Mouse (Mus musculus) small intestine, adult 2 months (tissue): ENCODE results near the gene Trip6. TPM values are rescaled to one million over a fixed set of nuclear protein-coding genes. Genes with fewer than 3 reads are reported as not detected.

Experiments used
- H3K27ac ChIP-seq: fragments of 200-500 bp; 2 replicates; pipeline ENCODE4 v1.5.1; 2012; ENCODE audit warnings: low read depth, low read length, control low read depth, inconsistent platforms; ENCODE audit not compliant: insufficient read depth
- H3K27me3 ChIP-seq: fragments of 200-500 bp; 2 replicates; pipeline ENCODE4 v1.6.1; 2012; ENCODE audit warnings: mild to moderate bottlenecking, moderate library complexity, low read length, inconsistent platforms; ENCODE audit not compliant: control insufficient read depth, insufficient read depth
- H3K36me3 ChIP-seq: fragments of 200-500 bp; 2 replicates; pipeline ENCODE4 v1.6.1; 2012; ENCODE audit warnings: mild to moderate bottlenecking, low read length, control low read depth, inconsistent platforms; ENCODE audit not compliant: control insufficient read depth, insufficient read depth
- H3K4me1 ChIP-seq: fragments of 200-500 bp; 2 replicates; pipeline ENCODE4 v1.6.1; 2012; ENCODE audit warnings: low read length, inconsistent platforms, mixed read lengths; ENCODE audit not compliant: control insufficient read depth, insufficient read depth, insufficient read length
- H3K4me3 ChIP-seq: fragments of 200-500 bp; 2 replicates; pipeline ENCODE4 v1.5.1; 2012; ENCODE audit warnings: low read depth, mild to moderate bottlenecking, control low read depth, inconsistent platforms, low read length, moderate library complexity
- CTCF ChIP-seq: fragments of 200-500 bp; IDR thresholded peaks from 2 replicates; pipeline ENCODE4 v1.5.1; 2012; ENCODE audit warnings: low read depth, mild to moderate bottlenecking, control low read depth, inconsistent platforms, low read length, moderate library complexity, mixed read lengths; ENCODE audit not compliant: insufficient replicate concordance, insufficient read length; ENCODE audit errors: extremely low read depth
- POLR2A ChIP-seq: fragments of 200-500 bp; IDR thresholded peaks from 2 replicates; pipeline ENCODE4 v1.6.1; 2012; ENCODE audit warnings: low read depth, mild to moderate bottlenecking, control low read depth, inconsistent platforms, low read length, moderate library complexity
- WGBS: fragments of 180-500 bp; shearing (Covaris S2); methylation state at CpG from one replicate; pipeline ENCODE4 v1.1.7; 2018; 5-methylcytosine and 5-hydroxymethylcytosine counted together
- polyA plus RNA-seq: library from polyadenylated mRNA; depleted of rRNA; stranded (reverse); fragments of >200 nt; gene quantifications from 2 replicates; pipeline ENCODE4 v1.2.3, GENCODE M21; 2012

Trip6 gene
- polyA plus RNA-seq, 1 experiment, result 8.2 TPM

DNA sequence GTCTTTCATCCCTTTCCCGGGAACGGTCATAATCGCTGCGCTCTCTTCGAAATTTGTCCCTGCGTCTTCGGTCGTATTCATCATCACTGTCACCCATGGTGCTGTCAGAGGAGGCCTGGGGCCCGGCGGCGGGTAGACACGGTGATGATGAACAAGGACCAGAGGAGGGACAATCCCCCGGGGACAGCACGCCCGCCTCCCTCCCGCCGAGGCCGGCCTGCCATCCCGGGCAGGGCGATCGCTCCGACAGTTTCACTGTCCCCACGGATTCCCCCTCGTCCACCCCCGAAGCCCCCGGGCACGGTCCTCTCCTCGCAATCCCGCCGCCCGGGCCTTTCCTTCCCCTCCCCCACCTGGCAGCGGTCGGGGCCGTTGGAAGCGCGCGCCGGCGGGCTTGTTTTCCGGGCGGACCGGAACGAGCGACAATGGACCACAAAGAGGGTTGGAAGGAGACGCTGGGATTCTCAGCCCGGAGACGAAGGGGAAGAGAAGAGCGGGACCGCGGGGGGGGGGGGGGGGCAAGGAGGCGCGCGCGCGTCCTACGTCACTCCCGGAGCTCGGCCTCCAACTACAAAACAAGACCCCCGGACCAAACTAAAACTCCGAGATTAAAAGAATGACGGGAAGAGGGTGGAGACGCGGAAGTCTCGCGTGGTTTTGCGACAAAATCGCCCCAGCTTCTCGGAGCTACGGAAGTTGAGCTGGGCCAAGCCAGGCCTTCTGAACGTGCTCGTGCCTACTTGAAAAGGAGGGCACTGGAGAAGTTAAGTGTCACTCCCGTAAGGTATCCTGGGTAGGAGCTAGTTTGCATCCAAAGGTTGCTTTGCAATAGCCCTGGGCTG lies 6.9 kb downstream of the Trip6 start, which contains the start of gene Srrt:
Gene Srrt, minus strand, starts transcription at position 604 of the 842 bp plus-strand sequence.
- Histone ChIP-seq H3K4me3 (peak within 1 kb of the TSS; percentile 81), H3K27me3 (no peaks in the 10 kb centered on the region), H3K36me3 (peaks cover 18% of the 10 kb centered on the region), H3K4me1 (peaks cover 7% of the 10 kb centered on the region; the same call in 1 of the 2 replicates), H3K27ac (peak within 1 kb of the TSS; percentile 74)
- no peak; the same call in 1 of the 2 replicates for TF ChIP-seq POLR2A
- TF ChIP-seq CTCF, result no peak
- under 1% methylated on average over 68 of the region's 72 CpGs for whole genome bisulfite sequencing

DNA sequence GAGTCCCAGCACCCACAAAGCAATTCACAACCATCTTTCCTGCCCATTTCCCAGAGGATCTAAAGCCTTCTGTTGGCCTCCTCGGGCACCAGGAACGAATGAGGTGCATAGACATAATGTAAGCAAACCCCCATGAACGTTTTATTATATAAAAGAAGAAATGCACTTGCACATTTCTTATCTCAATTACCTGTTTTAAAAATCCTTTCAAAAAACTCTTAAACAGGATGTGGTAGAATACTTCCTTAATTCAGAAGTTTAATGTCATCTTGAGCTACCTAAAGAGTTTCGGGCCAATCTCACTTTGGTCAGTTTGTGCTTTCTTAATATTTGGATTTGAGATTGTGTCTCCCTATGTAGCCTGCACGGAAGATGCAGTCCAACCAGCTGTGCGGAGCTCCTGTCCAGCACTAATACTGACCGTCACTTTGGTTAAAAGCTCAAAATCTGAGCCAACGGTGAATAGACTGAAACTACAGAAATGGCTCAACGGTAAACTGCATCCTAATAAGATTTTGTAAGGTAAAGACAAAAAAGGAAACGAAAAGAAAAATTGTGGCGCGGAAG lies 7.7 kb downstream of the Trip6 start:
- H3K36me3 ChIP-seq, result peaks cover 26% of the 10 kb centered on the region
- H3K4me1 ChIP-seq, result peaks cover 7% of the 10 kb centered on the region; the same call in 1 of the 2 replicates
- H3K27ac ChIP-seq, result peak overlapping the region; percentile 14; the same call in 1 of the 2 replicates
- no peaks in the 10 kb centered on the region for H3K27me3 ChIP-seq
- TF ChIP-seq CTCF, result no peak
- no peak for TF ChIP-seq POLR2A
- WGBS, result 3% methylated on average over 12 of the region's 12 CpGs
- peak overlapping the region; percentile 81 for H3K4me3 ChIP-seq

DNA sequence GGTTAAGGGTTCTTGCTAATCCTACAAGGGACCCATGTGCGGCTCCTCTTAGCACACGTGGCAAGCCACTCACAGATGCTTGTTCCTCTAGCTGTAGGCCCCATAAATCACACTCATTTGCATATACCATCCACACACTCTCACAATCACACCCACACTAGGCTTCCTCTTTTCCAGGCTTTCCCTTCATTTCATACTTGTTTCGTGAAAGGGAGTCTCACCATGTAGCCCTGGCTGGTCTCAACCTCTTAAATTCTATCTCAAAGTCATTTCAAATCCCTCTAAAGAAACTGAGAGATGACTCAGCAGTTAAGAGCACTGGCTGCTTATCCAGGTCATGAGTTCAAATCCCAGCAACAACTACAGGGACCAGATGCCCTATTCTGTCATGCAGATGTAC lies 8.4 kb downstream of the Trip6 start:
- H3K4me3 ChIP-seq, result no peak overlapping the region

DNA sequence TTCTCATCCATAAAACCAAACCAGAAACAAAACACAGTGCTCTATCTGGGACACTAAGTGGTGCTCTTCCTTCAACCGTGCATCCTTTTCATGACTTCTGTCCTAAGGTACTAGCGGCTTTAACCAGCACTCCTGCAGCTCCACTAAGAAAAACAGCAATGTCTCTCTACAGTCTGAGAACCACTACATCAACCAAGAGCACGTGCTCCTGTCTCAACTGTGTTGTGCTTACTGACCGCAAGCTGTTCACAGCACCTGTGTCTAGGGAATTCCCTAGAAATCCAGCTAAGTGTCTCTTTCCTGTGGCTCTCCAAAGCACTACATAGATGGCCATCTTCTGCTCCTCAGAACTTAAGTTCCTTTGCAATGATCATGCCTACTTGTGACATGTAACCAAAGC lies 9.4 kb downstream of the Trip6 start:
- Histone ChIP-seq H3K4me1 (peaks cover 7% of the 10 kb centered on the region; the same call in 1 of the 2 replicates), H3K36me3 (peaks cover 43% of the 10 kb centered on the region), H3K4me3 (no peak overlapping the region), H3K27me3 (no peaks in the 10 kb centered on the region), H3K27ac (no peak overlapping the region)
- TF ChIP-seq CTCF (no peak), POLR2A (no peak)
- WGBS, result 59% methylated on average over 4 of the region's 4 CpGs

More for the DNA sequence above, 8.4 kb downstream of the Trip6 start:
- Histone ChIP-seq H3K27me3 (no peaks in the 10 kb centered on the region), H3K4me1 (peaks cover 7% of the 10 kb centered on the region; the same call in 1 of the 2 replicates), H3K27ac (no peak overlapping the region), H3K36me3 (peaks cover 33% of the 10 kb centered on the region)
- no peak for TF ChIP-seq CTCF
- WGBS, result 44% methylated on average over 3 of the region's 3 CpGs

DNA sequence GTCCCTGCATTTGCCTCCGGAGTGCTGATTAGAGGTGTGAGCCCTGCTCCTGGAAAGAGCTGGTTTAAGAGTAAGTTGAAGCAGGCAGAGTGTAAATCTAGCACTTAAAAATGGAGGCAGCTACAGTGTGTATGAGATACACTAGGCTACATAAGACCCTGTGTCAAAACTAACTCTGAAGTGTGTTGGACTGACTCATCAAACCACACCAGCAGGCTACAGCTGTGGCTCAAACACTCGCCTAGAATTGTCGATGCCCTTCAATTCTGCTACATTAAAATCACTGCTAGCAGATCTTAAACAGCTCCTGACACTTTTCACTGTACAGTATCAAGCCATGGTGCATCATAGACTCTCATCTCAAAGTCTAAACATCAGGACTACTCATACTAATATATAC lies 10.0 kb downstream of the Trip6 start:
- Histone ChIP-seq H3K4me3 (no peak overlapping the region), H3K27ac (no peak overlapping the region), H3K27me3 (no peaks in the 10 kb centered on the region), H3K36me3 (peaks cover 47% of the 10 kb centered on the region), H3K4me1 (peaks cover 7% of the 10 kb centered on the region; the same call in 1 of the 2 replicates)
- TF ChIP-seq CTCF (no peak), POLR2A (no peak)
- 52% methylated on average over 3 of the region's 3 CpGs for WGBS

DNA sequence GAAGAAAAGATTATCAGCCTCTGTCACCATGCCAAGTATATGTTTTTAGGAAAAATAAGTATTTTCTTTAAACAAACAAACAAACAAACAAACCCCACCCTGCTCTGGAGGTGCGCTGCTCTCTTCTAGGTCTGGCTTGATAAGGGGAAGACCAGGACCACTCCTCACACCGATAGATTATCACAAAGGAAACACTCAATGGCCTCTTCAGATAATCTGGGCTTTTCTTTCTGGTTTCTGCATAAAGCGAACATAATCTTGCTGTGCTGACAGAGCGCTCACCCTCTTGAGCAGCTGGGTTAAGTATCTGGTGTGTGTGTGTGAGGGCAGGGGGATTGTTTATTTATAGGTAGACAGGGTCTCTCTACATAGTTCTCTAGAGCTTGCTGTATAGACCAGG lies 10.6 kb downstream of the Trip6 start:
- 81% methylated on average over 4 of the region's 4 CpGs for WGBS
- no peak overlapping the region for H3K27ac ChIP-seq
- TF ChIP-seq CTCF, result no peak
- TF ChIP-seq POLR2A, result no peak
- H3K27me3 ChIP-seq, result no peaks in the 10 kb centered on the region
- peaks cover 52% of the 10 kb centered on the region for H3K36me3 ChIP-seq
- H3K4me1 ChIP-seq, result peaks cover 7% of the 10 kb centered on the region; the same call in 1 of the 2 replicates
- H3K4me3 ChIP-seq, result no peak overlapping the region

DNA sequence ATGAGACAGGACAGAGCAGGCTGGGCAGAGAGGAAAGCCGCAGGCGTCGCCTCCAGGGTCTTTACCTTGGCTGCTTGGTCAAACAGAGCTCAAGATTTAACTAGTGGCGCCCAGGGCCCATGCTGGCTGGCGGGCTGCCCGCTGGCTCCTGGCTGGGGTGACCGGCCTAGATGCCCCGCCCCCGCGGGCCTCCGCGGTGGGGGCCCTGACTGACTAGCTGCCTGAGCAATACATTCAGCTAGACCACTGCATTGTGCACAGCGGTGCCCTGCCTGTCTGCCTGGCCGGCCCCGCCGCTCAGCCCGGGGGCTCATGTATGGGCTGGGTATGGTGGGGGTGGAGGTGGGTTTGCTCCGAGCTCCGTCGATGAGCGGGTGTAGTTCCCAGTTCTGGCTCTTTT lies 13.0 kb downstream of the Trip6 start:
- Histone ChIP-seq H3K27me3 (no peaks in the 10 kb centered on the region), H3K27ac (no peak overlapping the region), H3K4me3 (no peak overlapping the region), H3K36me3 (peaks cover 76% of the 10 kb centered on the region), H3K4me1 (peaks cover 6% of the 10 kb centered on the region; the same call in 1 of the 2 replicates)
- TF ChIP-seq CTCF (no peak), POLR2A (no peak)
- WGBS, result 78% methylated on average over 21 of the region's 21 CpGs
